Mouse (Mus musculus): ENCODE measurements around the gene Polr2l. TPM values are rescaled to one million over a fixed set of nuclear protein-coding genes. Genes with fewer than 3 reads are reported as not detected.

Gene Polr2l
- total and polyA plus RNA-seq, 2 experiments from 2014 or later: 17.4 to 81.3 TPM

GRCm38 (mm10) chr7:141435856-141436522 is 38.9 kb downstream of the Polr2l start:
- peaks cover 26% of the 10 kb centered on the region for H3K4me1 ChIP-seq (ENCODE audit: control insufficient read depth, insufficient read depth)
- no peak overlapping the region for H3K4me3 ChIP-seq (ENCODE audit: low read depth, low read length)

GRCm38 (mm10) chr7:141435129-141435855 is 39.6 kb downstream of the Polr2l start:
- Histone ChIP-seq H3K9ac (replicated peaks; ENCODE audit: low read depth, low read length) (peak overlapping the region; percentile 47), H3K27me3 (ENCODE audit: control insufficient read depth, insufficient read depth, low read length) (no peaks in the 10 kb centered on the region), H3K4me1 (ENCODE audit: control insufficient read depth, insufficient read depth) (peaks cover 23% of the 10 kb centered on the region), H3K36me3 (replicated peaks; ENCODE audit: control insufficient read depth, insufficient read depth, low read length) (peaks cover 19% of the 10 kb centered on the region), H3K4me2 (ENCODE audit: low read depth, low read length) (peak overlapping the region; percentile 88), H3K4me3 (ENCODE audit: low read depth, low read length) (peak overlapping the region; percentile 59), H3K9me3 (replicated peaks; ENCODE audit: control insufficient read depth, low read length) (no peaks in the 10 kb centered on the region), H3K27ac (ENCODE audit: low read depth) (peak overlapping the region; percentile 52)
- TF ChIP-seq EP300 (IDR thresholded peaks at IDR 0.05; ENCODE audit: low read depth): no peak
- TF ChIP-seq CTCF (IDR thresholded peaks at IDR 0.05; ENCODE audit: low read depth): no peak
- peak; percentile 63 for DNase-seq (ENCODE audit: low spot score)
- 3% methylated on average over 17 of the region's 17 CpGs for WGBS
- peak; percentile 18; the same call in 1 of the 2 replicates for ATAC-seq (ENCODE audit: insufficient read depth, low read depth)

More at GRCm38 (mm10) chr7:141435856-141436522, 38.9 kb downstream of the Polr2l start:
- no peak for TF ChIP-seq EP300 (IDR thresholded peaks at IDR 0.05; ENCODE audit: low read depth)
- TF ChIP-seq CTCF (IDR thresholded peaks at IDR 0.05; ENCODE audit: low read depth): no peak
- DNase-seq (ENCODE audit: low spot score): no peak
- 0 out of 2 replicates have a peak overlapping the region, but pooled peaks have one; percentile 27 for H3K27ac ChIP-seq (ENCODE audit: low read depth)
- H3K36me3 ChIP-seq (replicated peaks; ENCODE audit: control insufficient read depth, insufficient read depth, low read length): peaks cover 12% of the 10 kb centered on the region
- no peak for ATAC-seq (ENCODE audit: insufficient read depth, low read depth)
- 82% methylated on average over 9 of the region's 9 CpGs for WGBS
- no peaks in the 10 kb centered on the region for H3K27me3 ChIP-seq (ENCODE audit: control insufficient read depth, insufficient read depth, low read length)
- peak overlapping the region; percentile 88 for H3K4me2 ChIP-seq (ENCODE audit: low read depth, low read length)
- no peak overlapping the region for H3K9ac ChIP-seq (replicated peaks; ENCODE audit: low read depth, low read length)
- no peaks in the 10 kb centered on the region for H3K9me3 ChIP-seq (replicated peaks; ENCODE audit: control insufficient read depth, low read length)

- H3K9me3 ChIP-seq (replicated peaks; ENCODE audit: control insufficient read depth, low read length): no peaks in the 10 kb centered on the region
- H3K4me1 ChIP-seq (ENCODE audit: control insufficient read depth, insufficient read depth): peaks cover 23% of the 10 kb centered on the region
- no peaks in the 10 kb centered on the region for H3K27me3 ChIP-seq (ENCODE audit: control insufficient read depth, insufficient read depth, low read length)
- H3K9ac ChIP-seq (replicated peaks; ENCODE audit: low read depth, low read length): peak overlapping the region; percentile 47
- H3K27ac ChIP-seq (ENCODE audit: low read depth): peak overlapping the region; percentile 52
- ATAC-seq (ENCODE audit: insufficient read depth, low read depth): no peak
- H3K4me3 ChIP-seq (ENCODE audit: low read depth, low read length): peak overlapping the region; percentile 59
- TF ChIP-seq CTCF (IDR thresholded peaks at IDR 0.05; ENCODE audit: low read depth): no peak
- no peak for TF ChIP-seq EP300 (IDR thresholded peaks at IDR 0.05; ENCODE audit: low read depth)
- DNase-seq (ENCODE audit: low spot score): no peak
- peak overlapping the region; percentile 88 for H3K4me2 ChIP-seq (ENCODE audit: low read depth, low read length)
- H3K36me3 ChIP-seq (replicated peaks; ENCODE audit: control insufficient read depth, insufficient read depth, low read length): peaks cover 20% of the 10 kb centered on the region
- WGBS: 19% methylated on average over 8 of the region's 8 CpGs
Measured at GRCm38 (mm10) chr7:141434464-141434863, 40.5 kb downstream of the Polr2l start.

GRCm38 (mm10) chr7:141433517-141434400 is 41.2 kb downstream of the Polr2l start:
- TF ChIP-seq CTCF (IDR thresholded peaks at IDR 0.05; ENCODE audit: low read depth) (no peak), EP300 (IDR thresholded peaks at IDR 0.05; ENCODE audit: low read depth) (no peak)
- 81% methylated on average over 15 of the region's 15 CpGs for WGBS
- Histone ChIP-seq H3K4me3 (ENCODE audit: low read depth, low read length) (peak overlapping the region; percentile 59), H3K4me1 (ENCODE audit: control insufficient read depth, insufficient read depth) (peaks cover 27% of the 10 kb centered on the region), H3K27ac (ENCODE audit: low read depth) (no peak overlapping the region), H3K9me3 (replicated peaks; ENCODE audit: control insufficient read depth, low read length) (no peaks in the 10 kb centered on the region), H3K27me3 (ENCODE audit: control insufficient read depth, insufficient read depth, low read length) (no peaks in the 10 kb centered on the region), H3K36me3 (replicated peaks; ENCODE audit: control insufficient read depth, insufficient read depth, low read length) (peaks cover 20% of the 10 kb centered on the region), H3K4me2 (ENCODE audit: low read depth, low read length) (peak overlapping the region; percentile 88), H3K9ac (replicated peaks; ENCODE audit: low read depth, low read length) (peak overlapping the region; percentile 27; the same call in 1 of the 2 replicates)
- ATAC-seq (ENCODE audit: insufficient read depth, low read depth): no peak
- DNase-seq (ENCODE audit: low spot score): no peak
